Comparison of ENCODE assay signal across 9 mouse cellular contexts in the genomic region with DNA sequence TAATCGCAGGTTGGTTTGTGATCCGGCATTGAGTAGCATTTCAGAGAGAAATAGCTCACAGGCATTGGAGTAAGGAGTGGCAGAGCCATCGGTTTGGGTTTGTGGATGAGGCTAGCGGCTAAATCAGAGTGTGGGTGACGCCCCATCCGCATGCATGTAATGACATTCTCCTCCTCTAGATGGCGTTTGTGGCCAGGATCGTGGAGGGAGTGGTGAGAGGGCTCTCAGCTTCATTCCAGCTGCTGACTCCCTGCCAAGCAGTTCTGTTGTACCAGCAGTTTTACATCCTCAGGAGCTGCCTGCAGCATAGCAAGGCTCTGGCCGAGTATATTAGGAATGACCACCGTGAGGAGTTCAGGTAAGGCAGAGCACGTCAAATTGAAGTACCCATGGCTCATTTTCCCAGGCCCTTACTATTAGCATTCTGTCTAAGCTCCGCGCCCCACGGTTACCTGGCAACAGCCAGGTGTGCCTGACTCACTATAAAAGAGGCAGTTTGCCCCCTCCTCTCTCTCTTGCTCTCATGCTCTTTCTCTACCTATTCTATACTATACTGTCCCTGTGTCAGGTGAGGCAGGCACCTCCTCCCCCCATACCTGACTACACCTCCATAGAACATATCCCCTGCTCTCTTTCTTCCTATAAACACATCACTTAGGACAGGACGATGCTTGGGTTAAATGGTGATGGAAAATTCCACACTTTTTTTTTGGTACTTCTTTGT. TPM values are rescaled to one million over a fixed set of nuclear protein-coding genes. Genes with fewer than 3 reads are reported as not detected.
DNase-seq lines count a peak whose midpoint lies in the region; ATAC-seq and TF ChIP-seq lines count a peak whose summit lies in the region.
"Had no signal": no experiment of that assay in that cellular context is flagged by ENCODE, and none has a peak within 500 bp of the region (broad histone marks: within the 10 kb centered on the region; RNA-seq: fewer than 3 reads in every experiment).

No protein-coding gene starts in this region.

- DNase-seq in adrenal gland, postnatal 4 days (ENCODE audit: low spot score in 2 of 2): peak; percentile 24 to 38
- DNase-seq in heart, embryonic 10.5 days (ENCODE audit: low spot score): peak; percentile 81

- no peak overlapping the region for H3K4me2 ChIP-seq in embryonic facial prominence, embryonic 15.5 days (replicated peaks)
- H3K4me2 ChIP-seq in kidney, embryonic 14.5 days (replicated peaks; ENCODE audit: low read depth, low read length): no peak overlapping the region
- H3K4me2 ChIP-seq in limb, embryonic 12.5 days: no peak overlapping the region
- peak overlapping the region; percentile 15 for H3K4me2 ChIP-seq in midbrain, embryonic 16.5 days (ENCODE audit: low read length)
- 0 out of 2 replicates have a peak overlapping the region, but pooled peaks have one; percentile 21 for H3K4me2 ChIP-seq in stomach, embryonic 15.5 days

- no peaks in the 10 kb centered on the region for H3K79me3 ChIP-seq in C2C12 (ENCODE audit: low read depth)

- H3K9ac ChIP-seq in embryonic facial prominence, embryonic 15.5 days: no peak overlapping the region
- no peak overlapping the region for H3K9ac ChIP-seq in kidney, embryonic 14.5 days (ENCODE audit: low read depth, low read length)
- no peak overlapping the region for H3K9ac ChIP-seq in limb, embryonic 12.5 days (replicated peaks)
- H3K9ac ChIP-seq in midbrain, embryonic 16.5 days (ENCODE audit: low read depth, low read length): no peak overlapping the region
- H3K9ac ChIP-seq in stomach, embryonic 15.5 days: no peak overlapping the region

- H3K79me2 ChIP-seq in C2C12 (ENCODE audit: control insufficient read depth, insufficient read depth): no peaks in the 10 kb centered on the region

- 18% methylated on average over 15 of the region's 15 CpGs for WGBS in embryonic facial prominence, embryonic 15.5 days
- 22% methylated on average over 15 of the region's 15 CpGs for WGBS in heart, embryonic 10.5 days
- 19% methylated on average over 15 of the region's 15 CpGs for WGBS in kidney, embryonic 14.5 days
- WGBS in limb, embryonic 12.5 days: 25% methylated on average over 15 of the region's 15 CpGs
- 13% methylated on average over 15 of the region's 15 CpGs for WGBS in midbrain, embryonic 16.5 days
- WGBS in stomach, embryonic 15.5 days: 20% methylated on average over 15 of the region's 15 CpGs

- H3K4me3 ChIP-seq in C2C12 (ENCODE audit: insufficient read depth, poor library complexity, severe bottlenecking): no peak overlapping the region
- no peak overlapping the region for H3K4me3 ChIP-seq in embryonic facial prominence, embryonic 15.5 days (replicated peaks)
- no peak overlapping the region for H3K4me3 ChIP-seq in heart, embryonic 10.5 days
- no peak overlapping the region for H3K4me3 ChIP-seq in kidney, embryonic 14.5 days (ENCODE audit: low read length)
- H3K4me3 ChIP-seq in limb, embryonic 12.5 days (replicated peaks): no peak overlapping the region
- H3K4me3 ChIP-seq in midbrain, embryonic 16.5 days (ENCODE audit: low read depth, low read length): peak overlapping the region; percentile 19; the same call in 1 of the 2 replicates
- H3K4me3 ChIP-seq in stomach, embryonic 15.5 days (replicated peaks): no peak overlapping the region
- H3K4me3 ChIP-seq: erythroblast, embryonic 14.5 days had no signal

- peak; percentile 79 for ATAC-seq in embryonic facial prominence, embryonic 15.5 days (ENCODE audit: insufficient number of reproducible peaks, low FRiP score, low TSS enrichment, low read depth)
- ATAC-seq in kidney, embryonic 14.5 days (ENCODE audit: low FRiP score, low TSS enrichment): peak; percentile 79
- peak; percentile 48 for ATAC-seq in limb, embryonic 12.5 days (ENCODE audit: insufficient number of reproducible peaks, insufficient read depth, low FRiP score, low TSS enrichment, low read depth)
- peak; percentile 89 for ATAC-seq in midbrain, embryonic 16.5 days
- peak; percentile 71 for ATAC-seq in stomach, embryonic 15.5 days (ENCODE audit: insufficient read depth, low FRiP score, low read depth)

- peaks cover 7% of the 10 kb centered on the region; the same call in 1 of the 2 replicates for H3K4me1 ChIP-seq in embryonic facial prominence, embryonic 15.5 days
- peaks cover 4% of the 10 kb centered on the region; the same call in 1 of the 2 replicates for H3K4me1 ChIP-seq in heart, embryonic 10.5 days
- H3K4me1 ChIP-seq in kidney, embryonic 14.5 days (ENCODE audit: control insufficient read depth, insufficient read depth, low read length): no peaks in the 10 kb centered on the region
- H3K4me1 ChIP-seq in limb, embryonic 12.5 days (replicated peaks): 0 out of 2 replicates have a peak, but pooled peaks cover 10% of the 10 kb centered on the region
- peaks cover 3% of the 10 kb centered on the region; the same call in 1 of the 2 replicates for H3K4me1 ChIP-seq in midbrain, embryonic 16.5 days (ENCODE audit: control insufficient read depth, insufficient read depth, low read length)
- 0 out of 2 replicates have a peak, but pooled peaks cover 3% of the 10 kb centered on the region for H3K4me1 ChIP-seq in stomach, embryonic 15.5 days

- peak; percentile 11 for TF ChIP-seq CTCF in C2C12 (IDR thresholded peaks at IDR 0.05; ENCODE audit: control insufficient read depth, insufficient read depth, insufficient read length)

- no peaks in the 10 kb centered on the region for H3K9me3 ChIP-seq in embryonic facial prominence, embryonic 15.5 days (replicated peaks)
- H3K9me3 ChIP-seq in heart, embryonic 10.5 days: no peaks in the 10 kb centered on the region
- H3K9me3 ChIP-seq in kidney, embryonic 14.5 days (ENCODE audit: control insufficient read depth, low read length): no peaks in the 10 kb centered on the region
- H3K9me3 ChIP-seq in limb, embryonic 12.5 days: no peaks in the 10 kb centered on the region
- no peaks in the 10 kb centered on the region for H3K9me3 ChIP-seq in midbrain, embryonic 16.5 days (replicated peaks; ENCODE audit: control insufficient read depth, low read length, poor library complexity, severe bottlenecking)
- H3K9me3 ChIP-seq in stomach, embryonic 15.5 days: no peaks in the 10 kb centered on the region

- H3ac ChIP-seq in C2C12 (ENCODE audit: control insufficient read depth, insufficient read length, low read depth): no peak overlapping the region

- no peaks in the 10 kb centered on the region for H3K36me3 ChIP-seq in C2C12 (ENCODE audit: control insufficient read depth, insufficient read depth)
- H3K36me3 ChIP-seq in embryonic facial prominence, embryonic 15.5 days: no peaks in the 10 kb centered on the region
- no peaks in the 10 kb centered on the region for H3K36me3 ChIP-seq in heart, embryonic 10.5 days
- H3K36me3 ChIP-seq in kidney, embryonic 14.5 days (ENCODE audit: control insufficient read depth, insufficient read depth, low read length): no peaks in the 10 kb centered on the region
- no peaks in the 10 kb centered on the region for H3K36me3 ChIP-seq in limb, embryonic 12.5 days
- no peaks in the 10 kb centered on the region for H3K36me3 ChIP-seq in midbrain, embryonic 16.5 days (ENCODE audit: control insufficient read depth, insufficient read depth, low read length)
- H3K36me3 ChIP-seq in stomach, embryonic 15.5 days: no peaks in the 10 kb centered on the region

- no peak overlapping the region for H3K27ac ChIP-seq in embryonic facial prominence, embryonic 15.5 days (replicated peaks)
- H3K27ac ChIP-seq in heart, embryonic 10.5 days: no peak overlapping the region
- H3K27ac ChIP-seq in kidney, embryonic 14.5 days (ENCODE audit: low read depth, low read length): no peak overlapping the region
- H3K27ac ChIP-seq in limb, embryonic 12.5 days: no peak overlapping the region
- peak overlapping the region; percentile 62 for H3K27ac ChIP-seq in midbrain, embryonic 16.5 days (ENCODE audit: low read length)
- H3K27ac ChIP-seq in stomach, embryonic 15.5 days: 0 out of 2 replicates have a peak overlapping the region, but pooled peaks have one; percentile 42

- no peaks in the 10 kb centered on the region for H3K27me3 ChIP-seq in C2C12 (ENCODE audit: control insufficient read depth, insufficient read depth, insufficient read length)
- no peaks in the 10 kb centered on the region for H3K27me3 ChIP-seq in embryonic facial prominence, embryonic 15.5 days
- H3K27me3 ChIP-seq in heart, embryonic 10.5 days (ENCODE audit: insufficient read depth, poor library complexity, severe bottlenecking): no peaks in the 10 kb centered on the region
- no peaks in the 10 kb centered on the region for H3K27me3 ChIP-seq in kidney, embryonic 14.5 days (ENCODE audit: control insufficient read depth, insufficient read depth, low read length)
- H3K27me3 ChIP-seq in limb, embryonic 12.5 days: no peaks in the 10 kb centered on the region
- no peaks in the 10 kb centered on the region for H3K27me3 ChIP-seq in midbrain, embryonic 16.5 days (ENCODE audit: control insufficient read depth, insufficient read depth, low read depth, low read length)
- H3K27me3 ChIP-seq in stomach, embryonic 15.5 days (replicated peaks): no peaks in the 10 kb centered on the region

TF ChIP-seq in C2C12, 6 proteins besides CTCF, POLR2A, EP300 and RAD21 (continues in another document):
- TF ChIP-seq CEBPB (IDR thresholded peaks at IDR 0.05; ENCODE audit: low read depth): no peak
- no peak for TF ChIP-seq MYOD1 (IDR thresholded peaks at IDR 0.05; ENCODE audit: control insufficient read depth, insufficient read length, low read depth)

RNA-seq across cellular contexts. Expression of a gene that starts 48.4 kb away (rescaled TPM):
- not detected for polyA plus RNA-seq in C2C12 (2012; fragmentation: generic; extraction: Trizol)
- total RNA-seq in adrenal gland, postnatal 4 days (2021): under 1 TPM in 1 of 2 experiments, not detected in 1; 0.14 TPM
- polyA plus RNA-seq in embryonic facial prominence, embryonic 15.5 days (2015; fragmentation: Nextera tagmentation; extraction: Ambion mirVana): 2.5 and 2.6 TPM in 2 replicates
- 0.11 TPM in 1 of 2 replicates, not detected in the other for polyA plus RNA-seq in heart, embryonic 10.5 days (2016; fragmentation: Nextera tagmentation; extraction: Ambion mirVana)
- 0.20 and 0.50 TPM in 2 replicates for polyA plus RNA-seq in kidney, embryonic 14.5 days (2014; fragmentation: Nextera tagmentation; extraction: Ambion mirVana)
- polyA plus RNA-seq in limb, embryonic 12.5 days (2016; fragmentation: Nextera tagmentation; extraction: Ambion mirVana): 1.8 and 2.0 TPM in 2 replicates
- polyA plus RNA-seq in midbrain, embryonic 16.5 days (2015; fragmentation: Nextera tagmentation; extraction: Ambion mirVana): 0.24 and 0.44 TPM in 2 replicates
- polyA plus RNA-seq in stomach, embryonic 15.5 days (2015; fragmentation: Nextera tagmentation; extraction: Ambion mirVana): 0.89 and 1.0 TPM in 2 replicates
- polyA plus RNA-seq: erythroblast, embryonic 14.5 days had no signal

RNA-seq across cellular contexts. Expression of a gene that starts 50.0 kb away (rescaled TPM):
- polyA plus RNA-seq in C2C12 (2012; fragmentation: generic; extraction: Trizol): 3.1 TPM
- total RNA-seq in adrenal gland, postnatal 4 days (2021): 1 to 10 TPM; 9.7 TPM
- polyA plus RNA-seq in embryonic facial prominence, embryonic 15.5 days (2015; fragmentation: Nextera tagmentation; extraction: Ambion mirVana): 2.9 and 3.2 TPM in 2 replicates
- 3.1 and 3.9 TPM in 2 replicates for polyA plus RNA-seq in heart, embryonic 10.5 days (2016; fragmentation: Nextera tagmentation; extraction: Ambion mirVana)
- polyA plus RNA-seq in kidney, embryonic 14.5 days (2014; fragmentation: Nextera tagmentation; extraction: Ambion mirVana): 2.6 and 3.6 TPM in 2 replicates
- polyA plus RNA-seq in limb, embryonic 12.5 days (2016; fragmentation: Nextera tagmentation; extraction: Ambion mirVana): 2.6 and 2.9 TPM in 2 replicates
- 2.3 and 2.4 TPM in 2 replicates for polyA plus RNA-seq in midbrain, embryonic 16.5 days (2015; fragmentation: Nextera tagmentation; extraction: Ambion mirVana)
- 2.7 and 3.2 TPM in 2 replicates for polyA plus RNA-seq in stomach, embryonic 15.5 days (2015; fragmentation: Nextera tagmentation; extraction: Ambion mirVana)

Comparison
In these comparisons a context has a peak if more than half of its experiments do, and no peak if none do; other contexts are left out.
1. H3K27ac ChIP-seq: peak in midbrain, embryonic 16.5 days (single experiment) and stomach, embryonic 15.5 days (single experiment); none in embryonic facial prominence, embryonic 15.5 days (single experiment), heart, embryonic 10.5 days (single experiment), kidney, embryonic 14.5 days (single experiment) and limb, embryonic 12.5 days (single experiment).
2. H3K4me2 ChIP-seq: peak in midbrain, embryonic 16.5 days (single experiment) and stomach, embryonic 15.5 days (single experiment); none in embryonic facial prominence, embryonic 15.5 days (single experiment), kidney, embryonic 14.5 days (single experiment) and limb, embryonic 12.5 days (single experiment).
3. Peak in every context shown above with its lines, with median percentiles within 50 percentile points of each other: ATAC-seq.